Mouse (Mus musculus) skeletal muscle tissue, adult 2 months (tissue): ENCODE measurements around the gene Zfp64.
"Not testable (repeated sequence)": the region's sequence is repeated elsewhere in the genome, so short reads cannot be mapped to it uniquely, and the experiment has no call there.

Source experiments
- DNase-seq: peaks from one replicate; pipeline ENCODE4 v3.0.0-alpha.2; 2012; ENCODE audit warnings: low read depth, low spot score

Zfp64 gene

DNA sequence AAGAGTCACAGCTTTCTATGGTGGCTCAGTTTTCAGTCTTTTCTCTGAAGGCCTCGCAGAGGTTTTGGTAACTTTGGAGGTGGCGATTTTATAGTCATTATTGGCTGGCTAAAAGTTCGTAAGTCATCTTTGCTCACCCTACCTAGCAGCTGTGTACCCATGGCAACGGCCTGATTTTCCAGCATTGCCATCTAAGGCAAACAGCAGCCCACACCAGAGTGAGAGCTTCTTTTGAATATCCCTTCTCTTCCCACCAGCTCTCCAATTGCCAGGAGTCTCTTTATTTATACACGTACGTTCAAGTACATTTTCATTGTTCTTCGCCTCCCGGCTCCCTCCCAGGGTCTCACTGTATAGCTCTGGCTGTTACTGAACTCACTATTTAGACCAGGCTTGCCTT, 59.9 kb downstream of the Zfp64 start:
- DNase-seq, result no peak

DNA sequence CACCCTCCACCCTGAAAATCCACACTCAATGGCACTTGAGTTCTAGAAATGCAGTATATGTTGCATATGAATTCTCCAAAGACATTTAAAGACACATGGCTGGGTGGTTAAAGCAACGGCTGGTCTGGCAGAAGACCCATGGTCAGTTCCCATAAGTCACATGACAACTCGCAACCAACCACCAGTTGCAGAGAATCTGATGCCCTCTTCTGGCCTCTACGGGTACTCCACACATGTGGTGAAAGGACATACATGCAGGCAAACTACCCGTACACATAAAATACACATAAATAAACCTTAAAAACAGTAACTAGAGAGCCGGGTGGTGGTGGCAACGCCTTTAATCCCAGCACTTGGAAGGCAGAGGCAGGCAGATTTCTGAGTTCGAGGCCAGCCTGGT, 60.6 kb downstream of the Zfp64 start:
- no peak for DNase-seq

DNA sequence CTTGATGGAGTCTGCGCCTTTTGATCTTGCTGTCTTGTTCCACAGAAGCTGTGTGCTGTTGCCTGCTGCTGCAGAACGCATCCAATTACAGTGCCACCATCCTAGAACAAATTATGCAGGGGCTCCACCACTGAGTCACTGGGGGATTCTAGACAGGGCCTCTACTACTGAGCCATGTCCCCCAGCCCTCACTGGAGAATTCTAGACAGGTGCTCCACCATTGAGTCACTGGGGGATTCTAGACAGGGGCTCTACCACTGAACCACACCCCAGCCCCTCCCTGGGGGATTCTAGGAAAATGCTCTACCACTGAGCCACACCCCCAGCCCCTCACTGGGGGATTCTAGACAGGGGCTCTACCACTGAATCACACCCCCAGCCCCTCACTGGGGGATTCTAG, 63.3 kb downstream of the Zfp64 start:
- DNase-seq, result no peak

DNA sequence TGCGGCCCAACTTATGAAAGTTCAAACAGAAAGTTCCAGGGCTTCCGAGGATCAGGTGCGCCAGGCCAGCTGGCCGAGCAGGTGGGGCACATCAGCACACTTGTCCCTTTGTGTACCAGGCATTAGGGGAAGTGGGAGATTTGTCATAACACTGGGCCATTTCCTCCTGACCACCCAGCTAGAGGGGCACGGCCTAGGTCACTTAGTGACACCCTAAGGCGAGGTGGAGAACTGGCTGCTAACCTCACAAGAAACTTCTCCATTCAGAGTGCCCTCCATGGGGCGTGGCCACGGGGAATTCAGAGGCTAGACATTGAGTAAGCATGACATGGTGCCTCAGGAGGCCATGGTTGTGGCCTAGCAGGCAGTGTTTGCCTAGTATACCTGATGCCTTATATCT, 70.7 kb downstream of the Zfp64 start:
- no peak for DNase-seq

DNA sequence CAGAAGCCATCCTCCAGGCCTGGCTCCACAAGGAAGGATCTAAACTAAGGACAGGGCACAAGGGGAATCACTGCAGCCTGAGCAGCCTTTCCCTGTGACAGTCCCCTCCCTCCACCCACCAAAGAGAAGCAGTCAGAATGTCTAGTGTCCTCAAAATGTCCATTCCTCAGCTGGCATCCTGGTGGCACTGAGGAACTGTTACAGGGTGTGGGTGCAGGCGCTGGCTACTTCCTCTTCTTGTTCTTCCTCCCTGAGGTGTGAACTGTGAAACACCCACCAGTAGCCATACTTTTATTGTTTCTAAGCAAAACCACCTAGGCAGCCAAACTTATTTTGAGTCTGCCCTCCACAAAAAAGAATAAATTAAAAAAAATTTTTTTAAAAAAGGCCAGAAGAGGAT, 72.4 kb downstream of the Zfp64 start:
- no peak for DNase-seq

DNA sequence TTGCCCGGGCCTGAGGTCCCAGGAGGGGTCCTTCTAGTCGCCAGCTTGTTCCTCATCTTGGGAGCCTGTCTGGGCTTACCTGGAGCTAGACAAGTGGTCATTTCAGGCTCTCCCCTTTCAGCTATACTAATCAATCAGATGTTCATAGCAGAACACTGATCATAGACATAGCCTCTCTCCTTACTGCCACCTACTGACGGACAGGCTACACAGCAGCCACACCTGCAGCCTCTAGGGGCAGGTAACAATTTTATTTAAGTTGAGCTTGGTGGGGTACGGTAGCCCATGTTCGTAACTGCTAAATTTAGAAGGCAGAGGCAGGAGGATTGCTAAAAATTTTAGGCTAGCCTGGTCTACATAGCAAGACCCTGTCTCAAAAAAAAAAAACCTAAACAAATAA, 73.5 kb downstream of the Zfp64 start:
- DNase-seq, result no peak

DNA sequence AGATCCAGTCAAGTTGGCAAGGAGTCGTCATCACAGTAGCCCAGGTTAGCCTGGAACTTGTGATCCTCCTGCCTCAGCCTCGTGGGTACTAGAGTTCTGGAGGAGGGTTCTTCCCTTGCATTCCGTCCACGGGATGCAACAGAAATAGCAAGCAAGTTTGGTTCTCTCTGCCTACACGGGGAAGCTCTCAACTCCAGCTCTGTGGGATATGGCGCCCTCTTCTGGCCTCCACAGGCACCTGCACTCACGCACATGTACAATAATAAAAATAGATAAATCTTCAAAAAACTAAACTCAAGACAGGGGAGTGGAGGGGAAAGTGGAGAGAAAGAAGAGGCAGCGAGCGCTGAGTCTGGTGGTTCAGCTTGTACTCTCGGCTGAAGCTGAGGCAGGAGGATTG, 75.8 kb downstream of the Zfp64 start:
- DNase-seq, result no peak

DNA sequence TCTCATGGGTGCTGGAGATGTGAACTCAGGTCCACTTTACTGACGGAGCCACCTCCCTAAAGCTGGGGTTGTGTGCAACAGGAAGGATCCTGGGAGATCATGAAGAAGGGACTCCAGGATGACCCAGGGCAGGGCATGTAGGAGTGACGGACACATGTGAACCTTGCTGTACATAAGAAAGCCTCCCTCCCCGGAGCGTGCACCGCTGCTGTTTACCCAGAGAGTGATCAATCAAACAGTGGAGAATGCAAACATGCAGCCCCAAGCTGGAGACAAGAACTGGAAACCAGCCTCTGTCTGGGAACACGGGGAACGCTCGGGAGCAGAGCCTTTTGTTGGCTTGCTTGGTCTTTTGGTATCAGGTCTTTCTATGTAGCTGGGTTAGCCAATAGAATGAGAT, 76.7 kb downstream of the Zfp64 start:
- no peak for DNase-seq

DNA sequence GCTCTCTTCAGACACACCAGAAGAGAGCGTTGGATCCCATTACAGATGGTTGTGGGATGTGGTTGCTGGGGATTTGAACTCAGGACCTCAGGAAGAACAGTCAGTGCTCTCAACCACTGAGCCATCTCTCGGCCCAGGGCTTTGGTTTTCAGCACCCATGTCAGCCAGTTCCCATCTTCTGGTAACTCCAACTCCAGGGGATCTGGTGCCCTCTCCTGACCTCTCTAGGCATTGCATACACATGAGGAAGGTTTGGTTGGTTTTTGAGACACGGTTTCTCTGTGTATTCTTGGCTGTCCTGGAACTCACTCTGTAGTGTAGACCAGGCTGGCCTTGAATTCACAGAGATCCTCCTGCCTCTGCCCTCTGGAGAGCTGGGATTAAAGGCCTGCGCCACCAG, 77.2 kb downstream of the Zfp64 start:
- no peak for DNase-seq

DNA sequence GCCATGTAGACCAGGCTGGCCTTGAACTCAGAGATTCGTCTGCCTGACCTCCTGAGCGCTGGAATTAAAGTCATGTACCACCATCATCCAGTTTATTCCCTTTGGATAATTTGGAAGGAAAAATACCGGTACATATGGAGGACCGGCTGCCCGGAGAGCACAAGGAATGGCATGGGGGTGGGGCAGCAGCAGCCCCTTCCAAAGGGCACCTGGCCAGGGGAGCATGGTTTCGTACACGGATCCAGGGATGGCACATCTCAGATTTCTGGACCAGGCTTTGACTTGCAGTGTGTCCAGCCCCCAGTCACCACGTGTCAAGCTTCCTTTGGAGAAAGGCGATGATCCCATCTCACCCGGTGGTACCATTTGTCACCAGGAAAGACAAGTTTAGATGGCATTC, 78.8 kb downstream of the Zfp64 start:
- no peak for DNase-seq

DNA sequence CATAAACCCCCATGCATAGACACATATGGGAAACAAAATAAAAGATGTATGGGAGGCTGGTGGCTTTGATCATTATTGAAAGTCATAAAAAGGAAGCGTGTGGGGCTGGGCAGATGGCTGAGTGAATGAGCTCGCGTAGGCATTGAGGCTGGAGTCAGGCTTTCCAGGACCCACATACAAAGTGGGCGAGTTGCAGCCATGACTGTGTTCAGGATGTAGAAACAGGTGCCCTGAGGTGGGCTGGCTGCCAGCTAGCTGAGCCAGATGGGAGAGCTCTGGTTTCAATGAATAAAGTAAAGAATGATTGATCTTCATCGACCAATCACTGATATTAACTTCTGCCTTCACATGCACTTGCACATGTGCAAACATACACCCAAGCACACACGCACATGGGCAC, 80.9 kb downstream of the Zfp64 start:
- no peak for DNase-seq

DNA sequence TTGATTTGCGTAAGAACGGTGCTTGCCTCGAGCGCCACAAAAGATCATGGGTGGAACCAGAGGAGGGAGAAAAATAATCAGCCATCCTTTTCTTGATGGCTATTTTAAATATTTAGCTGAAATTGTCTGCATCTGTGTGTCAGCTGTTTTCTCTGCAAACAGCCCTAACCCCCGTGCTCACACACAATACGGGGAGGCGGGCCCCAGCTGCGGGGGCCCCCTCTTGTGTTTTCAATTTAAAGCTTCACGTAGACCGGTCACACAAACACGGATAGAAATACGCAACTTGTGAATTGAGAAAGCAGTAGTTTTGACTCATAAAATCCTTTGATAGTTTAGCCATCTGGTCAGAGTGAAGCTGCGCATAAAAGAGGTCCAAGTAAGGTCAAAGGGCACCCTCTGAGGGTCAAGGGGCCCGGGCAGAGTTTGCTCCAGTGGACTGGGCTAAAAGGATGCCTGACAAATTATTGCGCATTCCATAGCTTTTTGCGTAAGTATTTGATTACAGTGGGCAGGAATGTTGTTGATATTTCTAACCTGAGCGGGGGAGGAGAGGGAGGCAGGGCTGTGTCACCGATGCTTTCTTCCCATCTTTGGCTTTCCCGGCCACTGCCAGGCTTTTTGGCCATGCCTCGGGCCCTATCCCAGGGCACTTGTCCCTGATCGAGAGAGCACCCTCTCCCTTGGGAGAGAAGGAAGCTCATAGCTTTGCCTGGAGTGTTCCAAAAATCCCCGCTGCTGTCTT, 83.4 kb downstream of the Zfp64 start:
- DNase-seq, result no peak

DNA sequence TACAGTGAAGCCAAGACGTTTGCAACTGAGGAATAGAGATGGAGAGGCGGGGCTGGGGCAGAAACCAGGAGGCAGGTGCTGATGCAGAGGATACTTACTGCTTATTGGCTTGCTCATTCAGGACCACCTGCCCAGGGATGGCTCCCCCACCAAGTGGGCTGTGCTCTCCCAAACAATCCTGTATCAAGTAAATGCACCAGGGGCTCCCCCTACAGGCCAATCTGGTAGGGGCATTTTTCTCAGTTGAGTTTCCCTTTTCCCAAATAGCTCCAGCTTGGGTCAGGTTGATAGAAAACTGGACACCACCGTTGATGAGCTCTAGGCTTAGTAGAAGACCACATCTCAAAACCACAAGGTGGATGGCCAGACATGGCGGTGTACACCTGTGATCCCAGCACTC, 84.9 kb downstream of the Zfp64 start:
- DNase-seq, result no peak

DNA sequence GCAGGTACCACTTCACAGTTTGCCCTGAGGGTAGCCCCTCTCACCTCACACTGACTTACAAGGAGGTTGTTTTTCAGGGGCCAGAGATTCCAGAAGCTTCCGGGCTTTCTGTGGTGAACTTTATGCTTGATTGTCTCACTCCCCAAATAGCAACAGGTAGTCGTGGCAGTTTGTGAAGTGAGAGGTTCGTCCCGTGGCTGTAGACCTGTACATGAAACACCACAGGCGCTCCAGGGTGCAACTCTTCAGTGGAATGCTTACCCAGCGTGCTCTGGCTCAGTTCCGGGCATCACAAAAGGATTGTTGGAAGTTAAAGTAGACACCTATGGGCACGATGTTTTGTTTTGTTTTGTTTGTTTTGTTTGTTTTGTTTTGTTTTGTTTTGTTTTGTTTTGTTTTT, 88.4 kb downstream of the Zfp64 start:
- DNase-seq, result no peak

DNA sequence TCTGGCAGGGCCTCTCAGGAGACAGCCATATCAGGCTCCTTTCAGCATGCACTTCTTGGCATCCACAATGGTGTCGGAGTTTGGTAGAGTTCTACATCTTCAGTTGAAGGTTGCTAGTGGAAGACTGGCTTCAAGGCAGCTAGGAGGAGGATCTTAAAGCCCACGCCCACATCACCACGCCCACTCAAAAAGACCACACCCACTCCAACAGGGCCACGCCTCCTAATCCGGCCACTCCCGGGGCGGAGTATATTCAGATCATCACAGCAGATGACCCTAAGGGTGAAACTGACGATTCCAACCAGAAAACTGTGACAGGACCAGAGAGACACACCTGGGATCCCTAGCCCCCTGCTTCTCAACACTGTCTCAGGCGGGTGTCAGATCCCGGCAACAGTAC, 89.0 kb downstream of the Zfp64 start:
- no peak for DNase-seq

DNA sequence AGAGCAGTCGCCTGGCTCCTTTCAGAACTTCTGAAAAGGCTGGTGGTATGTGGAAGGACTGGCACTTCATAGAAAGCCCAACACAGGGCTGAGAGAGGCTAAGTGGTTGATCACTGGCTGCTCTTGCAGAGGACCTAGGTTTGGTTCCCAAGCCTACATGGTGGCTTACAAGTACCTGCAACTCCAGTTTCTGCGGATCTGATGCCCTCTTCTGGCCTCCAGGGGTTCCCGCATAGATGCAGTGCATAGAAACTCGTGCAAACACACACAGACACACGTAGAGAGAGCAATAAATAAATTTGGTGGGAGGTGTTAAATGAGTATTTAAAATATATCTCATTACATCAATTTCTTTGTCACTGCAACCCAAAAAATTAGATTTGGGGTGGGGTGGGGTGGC, 90.5 kb downstream of the Zfp64 start:
- DNase-seq, result no peak

DNA sequence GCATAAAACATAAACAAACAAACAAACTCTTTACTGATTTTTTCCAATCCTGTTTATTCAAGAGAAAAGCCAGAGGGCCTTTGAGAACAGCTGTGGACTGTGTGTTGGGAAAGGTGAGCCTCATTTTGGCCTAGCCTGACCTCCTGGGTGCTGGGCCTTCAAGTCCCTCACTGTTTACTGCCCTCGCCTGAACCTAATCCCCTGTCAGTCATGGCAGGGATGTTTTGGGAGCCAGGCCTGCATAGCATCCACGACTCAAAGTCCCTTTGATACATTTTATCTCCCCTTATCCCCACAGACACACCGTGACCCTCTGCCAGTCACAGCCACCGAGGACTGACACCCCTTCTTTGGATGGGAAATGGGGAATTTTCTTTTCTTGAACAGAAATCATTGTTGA, 92.7 kb downstream of the Zfp64 start:
- DNase-seq, result no peak

DNA sequence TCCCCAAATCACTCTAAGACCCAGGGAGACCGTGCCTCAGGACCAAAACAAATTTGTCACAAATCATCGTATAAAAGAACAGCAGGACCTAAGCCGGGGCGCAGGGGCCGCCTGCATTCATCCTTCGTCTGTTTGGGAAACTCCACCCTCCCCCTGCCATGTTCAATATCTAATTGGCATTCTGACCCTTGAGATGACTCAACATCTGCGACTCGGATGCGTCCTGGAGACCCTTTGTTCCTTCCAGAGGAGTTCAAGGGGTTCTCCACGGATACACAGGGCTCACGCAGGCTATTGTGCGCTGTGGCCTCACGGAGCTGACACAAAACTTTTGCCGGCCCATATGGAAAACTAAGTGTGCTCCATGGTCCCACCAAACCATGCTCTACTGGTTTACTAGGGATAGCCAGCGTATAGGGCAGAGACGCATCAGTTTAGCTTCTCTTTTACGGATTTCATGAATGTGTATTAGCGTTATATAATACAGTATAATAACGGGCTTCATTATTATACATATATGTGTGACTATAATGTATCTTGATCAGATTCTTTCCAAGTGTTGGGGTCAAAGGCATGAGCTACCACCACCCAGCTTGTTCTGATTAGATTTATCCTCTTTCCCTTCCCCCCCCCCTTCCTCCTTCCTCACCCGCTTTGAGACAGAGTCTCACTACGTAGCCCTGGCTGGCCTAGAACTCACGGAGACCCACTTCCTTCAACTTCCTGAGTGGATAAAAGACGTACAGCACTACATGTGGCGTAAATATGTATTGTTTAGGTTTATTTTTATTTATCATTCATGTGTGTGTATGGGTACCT, 94.3 kb downstream of the Zfp64 start:
- DNase-seq, result no peak

DNA sequence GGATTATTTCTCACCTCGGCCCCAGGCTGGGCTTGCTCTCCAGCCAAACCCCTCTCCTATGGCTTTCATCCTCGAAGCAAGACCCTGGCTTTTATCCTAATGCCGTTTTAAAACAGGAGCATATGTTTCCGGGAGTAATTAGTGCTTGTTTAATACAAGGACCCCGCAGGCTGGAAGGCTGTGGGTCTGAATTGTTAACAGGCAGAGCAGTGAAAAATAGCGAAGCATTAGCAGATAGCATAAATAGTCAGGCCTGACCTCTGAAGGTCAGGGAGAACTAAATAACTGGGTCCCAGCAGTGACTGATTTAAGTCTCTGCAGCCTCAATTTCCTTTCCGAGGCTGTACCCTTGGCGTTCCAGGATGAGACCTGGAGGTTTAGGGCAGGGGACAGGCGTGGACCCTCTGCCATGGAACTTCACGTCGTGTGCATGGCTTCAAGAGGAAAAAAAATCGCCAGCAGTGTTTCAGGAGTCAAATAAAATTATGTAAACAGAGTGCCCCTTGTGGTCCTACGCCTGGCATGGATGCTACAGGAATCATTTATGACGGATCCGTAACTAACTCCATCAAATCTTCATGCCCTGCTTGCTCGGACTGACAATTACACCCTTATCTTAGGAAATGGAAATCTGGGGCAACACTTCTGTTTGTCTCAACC, 95.2 kb downstream of the Zfp64 start:
- DNase-seq, result no peak

DNA sequence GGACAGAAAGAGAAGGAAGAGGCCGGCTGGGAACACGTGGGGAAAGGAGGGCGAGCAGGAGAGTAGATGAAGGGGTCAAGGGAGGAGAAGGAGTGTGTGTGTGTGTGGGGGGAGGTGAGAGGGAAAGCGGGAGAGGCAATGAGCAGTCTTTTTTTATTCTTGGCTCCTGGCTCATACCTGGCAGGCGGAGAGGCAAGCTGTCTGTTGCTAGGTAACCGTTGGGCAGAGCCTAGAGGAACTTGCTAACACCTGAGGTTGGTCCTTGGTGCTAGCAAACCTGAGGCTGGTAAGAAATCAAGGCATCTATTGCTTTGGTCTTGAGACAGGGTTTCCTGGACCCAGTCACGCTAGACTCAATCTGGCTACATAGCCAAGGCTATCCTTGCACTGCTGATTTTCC, 98.7 kb downstream of the Zfp64 start:
- no peak for DNase-seq

DNA sequence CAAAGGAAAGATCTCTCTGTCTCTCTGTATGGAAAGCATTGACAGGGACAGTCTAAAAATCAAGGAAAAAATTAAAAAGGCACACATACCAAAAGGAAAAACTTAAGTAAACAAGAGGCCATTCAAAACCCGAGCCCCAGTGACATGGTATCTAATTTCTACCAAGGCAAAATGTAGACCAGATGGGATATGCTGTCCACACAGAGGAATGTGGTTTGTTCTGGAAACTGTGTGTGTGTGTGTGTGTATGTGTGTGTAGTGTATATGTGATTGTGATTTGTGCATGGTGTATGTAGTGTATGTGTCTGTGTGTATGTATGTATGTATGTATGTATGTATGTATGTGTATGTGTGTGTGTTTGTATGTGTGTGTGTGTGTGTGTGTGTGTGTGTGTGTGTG, 100.6 kb downstream of the Zfp64 start:
- no peak for DNase-seq

DNA sequence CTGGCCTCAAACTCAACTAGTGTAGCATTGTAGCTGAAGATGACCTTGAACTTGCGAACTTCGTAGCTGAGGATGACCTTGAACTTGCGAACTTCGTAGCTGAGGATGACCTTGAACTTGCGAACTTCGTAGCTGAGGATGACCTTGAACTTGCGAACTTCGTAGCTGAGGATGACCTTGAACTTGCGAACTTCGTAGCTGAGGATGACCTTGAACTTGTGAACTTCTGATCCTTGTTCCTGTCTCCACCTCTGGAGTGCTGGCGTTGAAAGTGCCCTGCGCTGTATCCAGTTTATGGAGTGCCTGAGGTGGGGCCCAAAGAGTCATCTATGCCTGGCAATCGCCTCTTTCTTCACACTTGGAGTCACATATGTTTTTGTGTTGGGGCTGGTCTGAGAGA, 101.5 kb downstream of the Zfp64 start:
- DNase-seq, result not testable (repeated sequence)

DNA sequence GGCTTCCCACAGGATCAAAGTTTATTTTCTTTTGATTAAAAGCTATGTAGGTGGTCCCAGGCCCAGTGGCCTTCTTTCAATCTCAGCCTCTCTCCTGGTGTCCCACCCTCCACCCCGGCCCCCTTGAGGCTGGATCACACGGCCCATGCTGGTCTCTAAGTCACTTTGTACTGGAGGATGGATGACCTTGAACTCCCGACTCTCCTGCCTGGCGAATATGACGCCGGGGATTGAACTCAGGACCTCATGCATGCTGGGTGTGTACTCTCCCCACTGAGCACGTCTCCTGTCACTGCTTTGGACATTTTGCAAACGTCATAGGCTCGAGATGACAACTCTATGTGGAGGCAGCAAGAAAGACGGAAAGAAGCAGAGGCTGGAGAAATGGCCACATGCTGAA, 103.8 kb downstream of the Zfp64 start:
- no peak for DNase-seq
